Mouse (Mus musculus) urinary bladder, postnatal 25 days (tissue): ENCODE results near the gene Slain1.
"Not testable (repeated sequence)": the region's sequence is repeated elsewhere in the genome, so short reads cannot be mapped to it uniquely, and the experiment has no call there.

Experiments
- DNase-seq: peaks from one replicate; pipeline ENCODE4 v3.0.0; 2022; ENCODE audit warnings: low spot score

The Slain1 gene

GRCm38 (mm10) chr14:103720637-103721355, 70.8 kb downstream of the Slain1 start:
- DNase-seq = peak; percentile 36

- DNase-seq = no peak
Measured at GRCm38 (mm10) chr14:103723314-103723713, 73.3 kb downstream of the Slain1 start.

GRCm38 (mm10) chr14:103723841-103724240, 73.8 kb downstream of the Slain1 start:
- no peak for DNase-seq

GRCm38 (mm10) chr14:103728506-103728905, 78.5 kb downstream of the Slain1 start:
- no peak for DNase-seq

GRCm38 (mm10) chr14:103728951-103729725, 79.1 kb downstream of the Slain1 start:
- no peak for DNase-seq

- no peak for DNase-seq
Measured at GRCm38 (mm10) chr14:103729760-103730367, 79.8 kb downstream of the Slain1 start.

GRCm38 (mm10) chr14:103732626-103733025, 82.6 kb downstream of the Slain1 start:
- no peak for DNase-seq

- no peak for DNase-seq
Measured at GRCm38 (mm10) chr14:103741216-103741615, 91.2 kb downstream of the Slain1 start.

GRCm38 (mm10) chr14:103742150-103742549, 92.1 kb downstream of the Slain1 start:
- no peak for DNase-seq

GRCm38 (mm10) chr14:103747345-103747744, 97.3 kb downstream of the Slain1 start:
- DNase-seq = no peak

GRCm38 (mm10) chr14:103750638-103751037, 100.6 kb downstream of the Slain1 start:
- not testable (repeated sequence) for DNase-seq

GRCm38 (mm10) chr14:103751384-103751783, 101.4 kb downstream of the Slain1 start:
- no peak for DNase-seq

- no peak for DNase-seq
Measured at GRCm38 (mm10) chr14:103752773-103753172, 102.7 kb downstream of the Slain1 start.

GRCm38 (mm10) chr14:103754041-103754440, 104.0 kb downstream of the Slain1 start:
- DNase-seq = no peak

- no peak for DNase-seq
Measured at GRCm38 (mm10) chr14:103754465-103754864, 104.4 kb downstream of the Slain1 start.
